Mouse (Mus musculus): ENCODE data around the gene Baiap2l2.

Baiap2l2 gene

GRCm38 (mm10) chr15:79285399-79285798 lies at the start of gene Baiap2l2:
Gene Baiap2l2, minus strand, starts transcription at chr15:79285537.
- no peak for DNase-seq

GRCm38 (mm10) chr15:79333409-79333808 lies 48.1 kb upstream of the Baiap2l2 start:
- no peak for DNase-seq

GRCm38 (mm10) chr15:79330521-79330920 lies 45.2 kb upstream of the Baiap2l2 start:
- DNase-seq: no peak

- no peak for DNase-seq
These were observed 44.6 kb upstream of the Baiap2l2 start for GRCm38 (mm10) chr15:79329979-79330363.

- no peak for DNase-seq
These were observed 44.1 kb upstream of the Baiap2l2 start for GRCm38 (mm10) chr15:79329346-79329978.

GRCm38 (mm10) chr15:79328939-79329275 lies 43.6 kb upstream of the Baiap2l2 start:
- peak; percentile 27 for DNase-seq

GRCm38 (mm10) chr15:79328058-79328938 lies 43.0 kb upstream of the Baiap2l2 start, which contains the start of gene Pla2g6:
Gene Pla2g6, minus strand, starts transcription at chr15:79328390.
- DNase-seq: peak; percentile 99

GRCm38 (mm10) chr15:79326971-79327961 lies 41.9 kb upstream of the Baiap2l2 start:
- DNase-seq: peak; percentile 65

- no peak for DNase-seq
These were observed 40.9 kb upstream of the Baiap2l2 start for GRCm38 (mm10) chr15:79326264-79326663.

- DNase-seq: peak; percentile 34
These were observed 40.4 kb upstream of the Baiap2l2 start for GRCm38 (mm10) chr15:79325742-79326141.

- no peak for DNase-seq
These were observed 39.0 kb upstream of the Baiap2l2 start for GRCm38 (mm10) chr15:79324373-79324772.

- no peak for DNase-seq
These were observed 38.4 kb upstream of the Baiap2l2 start for GRCm38 (mm10) chr15:79323791-79324155.

- DNase-seq: no peak
These were observed 37.9 kb upstream of the Baiap2l2 start for GRCm38 (mm10) chr15:79322991-79323790.

GRCm38 (mm10) chr15:79322281-79322990 lies 37.1 kb upstream of the Baiap2l2 start:
- no peak for DNase-seq

- DNase-seq: no peak
These were observed 36.4 kb upstream of the Baiap2l2 start for GRCm38 (mm10) chr15:79321733-79322190.

- DNase-seq: no peak
These were observed 28.6 kb upstream of the Baiap2l2 start for GRCm38 (mm10) chr15:79313848-79314369.

- DNase-seq: no peak
These were observed 22.5 kb upstream of the Baiap2l2 start for GRCm38 (mm10) chr15:79307861-79308260.

- DNase-seq: no peak
These were observed 20.8 kb upstream of the Baiap2l2 start for GRCm38 (mm10) chr15:79306043-79306637.

- no peak for DNase-seq
These were observed 19.5 kb upstream of the Baiap2l2 start for GRCm38 (mm10) chr15:79304832-79305231.

GRCm38 (mm10) chr15:79303725-79304124 lies 18.4 kb upstream of the Baiap2l2 start:
- DNase-seq: no peak

All from cerebellum, adult 11-12 months (tissue).